Mouse (Mus musculus): ENCODE measurements at regions not wholly inside any gene's neighbourhood (a gene's known extent, or its start where the extent isn't known, plus 50 kb on each side); places are given as distances from the start of the nearest gene placed in this dataset.

GRCm38 (mm10) chr16:27251316-27251715 lies 56.0 kb upstream of the Ostn start:
- H3K27ac ChIP-seq (ENCODE audit: insufficient read depth, low read depth), result no peak overlapping the region
- 0 out of 2 replicates have a peak, but pooled peaks have one; percentile 6 for TF ChIP-seq SIN3A (IDR thresholded peaks at IDR 0.05; ENCODE audit: low read length)
- TF ChIP-seq USF1 (IDR thresholded peaks at IDR 0.05; ENCODE audit: low read depth, low read length), result no peak
- H3K4me3 ChIP-seq (replicated peaks in 1 of 3; ENCODE audit: low read depth in 2 of 3, low read length in 2 of 3, poor library complexity in 1 of 3), result no peak overlapping the region
- H3K9ac ChIP-seq (ENCODE audit: insufficient read depth, low read depth), result no peak overlapping the region
- peak; percentile 6 for DNase-seq (ENCODE audit: extremely low read depth)
- dilution Hi-C loops (cut with MboI; ENCODE audit: extremely low pct_ligation_motif_present, extremely low pct_unique_long_range_greater_than_20kb, low sequenced_read_pairs) (no loop called here), in situ Hi-C loops (cut with MboI; ENCODE audit: low pct_ligation_motif_present, low pct_unique_long_range_greater_than_20kb, low sequenced_read_pairs) (no loop called here)
- no peaks in the 10 kb centered on the region for H3K27me3 ChIP-seq (replicated peaks)
- H3K4me2 ChIP-seq (ENCODE audit: insufficient read depth, low read depth, poor library complexity, severe bottlenecking), result no peak overlapping the region
- H3K36me3 ChIP-seq (replicated peaks in 1 of 2; ENCODE audit: control insufficient read depth in 1 of 2, insufficient read depth in 1 of 2, low read length in 1 of 2), result no peaks in the 10 kb centered on the region
- H3K79me2 ChIP-seq (replicated peaks; ENCODE audit: control insufficient read depth, extremely low read depth, insufficient read depth, poor library complexity, severe bottlenecking), result no peaks in the 10 kb centered on the region
- no peaks in the 10 kb centered on the region for H3K9me3 ChIP-seq (replicated peaks; ENCODE audit: low read length)
- H3K4me1 ChIP-seq (ENCODE audit: control insufficient read depth in 1 of 2, insufficient read depth in 2 of 2), result no peaks in the 10 kb centered on the region

Data from CH12.LX (cell line).